Comparison of ENCODE assay signal across 9 mouse cellular contexts in genomic region chr9:62858266-62859019, GRCm38 (mm10). TPM values are rescaled to one million over a fixed set of nuclear protein-coding genes. Genes with fewer than 3 reads are reported as not detected.
DNase-seq lines count a peak whose midpoint lies in the region; ATAC-seq lines count a peak whose summit lies in the region.
"Had no signal": no experiment of that assay in that cellular context is flagged by ENCODE, and none has a peak within 500 bp of the region (broad histone marks: within the 10 kb centered on the region; RNA-seq: fewer than 3 reads in every experiment).

No protein-coding gene starts in this region.

- H3K9me3 ChIP-seq in lung, embryonic 16.5 days (ENCODE audit: control insufficient read depth, low read length): no peaks in the 10 kb centered on the region
- H3K9me3 ChIP-seq in embryonic facial prominence, embryonic 12.5 days: no peaks in the 10 kb centered on the region
- H3K9me3 ChIP-seq in kidney, embryonic 15.5 days (replicated peaks): no peaks in the 10 kb centered on the region

- H3K27me3 ChIP-seq in lung, embryonic 16.5 days (ENCODE audit: control insufficient read depth, insufficient read depth, low read depth, low read length): no peaks in the 10 kb centered on the region
- no peaks in the 10 kb centered on the region for H3K27me3 ChIP-seq in embryonic facial prominence, embryonic 12.5 days
- H3K27me3 ChIP-seq in kidney, embryonic 15.5 days: no peaks in the 10 kb centered on the region

- H3K36me3 ChIP-seq in lung, embryonic 16.5 days (ENCODE audit: control insufficient read depth, insufficient read depth, low read length): no peaks in the 10 kb centered on the region
- H3K36me3 ChIP-seq in embryonic facial prominence, embryonic 12.5 days: no peaks in the 10 kb centered on the region
- no peaks in the 10 kb centered on the region for H3K36me3 ChIP-seq in kidney, embryonic 15.5 days

- peak overlapping the region; percentile 12; the same call in 1 of the 2 replicates for H3K4me3 ChIP-seq in lung, embryonic 16.5 days (ENCODE audit: low read length)
- H3K4me3 ChIP-seq in embryonic facial prominence, embryonic 12.5 days: no peak overlapping the region
- peak overlapping the region; percentile 33 for H3K4me3 ChIP-seq in kidney, embryonic 15.5 days (replicated peaks)

- peak overlapping the region; percentile 42 for H3K4me2 ChIP-seq in lung, embryonic 16.5 days (ENCODE audit: low read depth, low read length)
- peak overlapping the region; percentile 30 for H3K4me2 ChIP-seq in embryonic facial prominence, embryonic 12.5 days (replicated peaks)
- H3K4me2 ChIP-seq in kidney, embryonic 15.5 days: peak overlapping the region; percentile 52

- DNase-seq in lung, postnatal 10 days: no peak
- DNase-seq in retina, postnatal 1 day: peak; percentile 58
- no peak for DNase-seq in thymus, adult 18-20 months
- no peak for DNase-seq in frontal cortex, postnatal 10 days (ENCODE audit: low spot score in 2 of 2)
- DNase-seq in cerebellum, postnatal 4 days (ENCODE audit: low spot score in 2 of 2): no peak
- DNase-seq: cerebellum, adult 8-10 months had no signal

- ATAC-seq in lung, embryonic 16.5 days (ENCODE audit: low read depth): no peak
- ATAC-seq in embryonic facial prominence, embryonic 12.5 days (ENCODE audit: insufficient number of reproducible peaks, insufficient read depth, low FRiP score, low TSS enrichment): no peak
- ATAC-seq in kidney, embryonic 15.5 days (replicated peaks; ENCODE audit: low FRiP score): peak; percentile 56

- H3K9ac ChIP-seq in lung, embryonic 16.5 days (ENCODE audit: low read length): peak overlapping the region; percentile 58
- H3K9ac ChIP-seq in embryonic facial prominence, embryonic 12.5 days: no peak overlapping the region
- H3K9ac ChIP-seq in kidney, embryonic 15.5 days: peak overlapping the region; percentile 32; the same call in 1 of the 2 replicates

- 55% methylated on average over 8 of the region's 8 CpGs for WGBS in lung, embryonic 16.5 days
- WGBS in embryonic facial prominence, embryonic 12.5 days: 40% methylated on average over 8 of the region's 8 CpGs
- WGBS in kidney, embryonic 15.5 days: 24% methylated on average over 8 of the region's 8 CpGs

- H3K4me1 ChIP-seq in lung, embryonic 16.5 days (replicated peaks; ENCODE audit: control insufficient read depth, insufficient read depth, low read length): peaks cover 28% of the 10 kb centered on the region
- H3K4me1 ChIP-seq in embryonic facial prominence, embryonic 12.5 days: peaks cover 28% of the 10 kb centered on the region
- peaks cover 62% of the 10 kb centered on the region for H3K4me1 ChIP-seq in kidney, embryonic 15.5 days

- H3K27ac ChIP-seq in lung, embryonic 16.5 days (ENCODE audit: low read length): peak overlapping the region; percentile 50
- H3K27ac ChIP-seq in embryonic facial prominence, embryonic 12.5 days: peak overlapping the region; percentile 71; the same call in 1 of the 2 replicates
- H3K27ac ChIP-seq in kidney, embryonic 15.5 days: peak overlapping the region; percentile 94

RNA-seq across cellular contexts. Expression of gene Calml4, which starts 0.6 kb away (rescaled TPM):
- 9.7 and 11.3 TPM in 2 replicates for polyA plus RNA-seq in lung, embryonic 16.5 days (2015; fragmentation: Nextera tagmentation; extraction: Ambion mirVana)
- 3.1 and 4.5 TPM in 2 replicates for polyA plus RNA-seq in embryonic facial prominence, embryonic 12.5 days (2016; fragmentation: Nextera tagmentation; extraction: Ambion mirVana)
- 102 and 107 TPM in 2 replicates for polyA plus RNA-seq in kidney, embryonic 15.5 days (2015; fragmentation: Nextera tagmentation; extraction: Ambion mirVana)

RNA-seq across cellular contexts. Expression of gene Cln6, which starts 19.9 kb away (rescaled TPM):
- polyA plus RNA-seq in lung, embryonic 16.5 days (2015; fragmentation: Nextera tagmentation; extraction: Ambion mirVana): 23.3 and 24.1 TPM in 2 replicates
- 14.7 and 17.1 TPM in 2 replicates for polyA plus RNA-seq in embryonic facial prominence, embryonic 12.5 days (2016; fragmentation: Nextera tagmentation; extraction: Ambion mirVana)
- polyA plus RNA-seq in kidney, embryonic 15.5 days (2015; fragmentation: Nextera tagmentation; extraction: Ambion mirVana): 23.2 and 27.1 TPM in 2 replicates

RNA-seq across cellular contexts. Expression of gene Fem1b, which starts 46.7 kb away (rescaled TPM):
- polyA plus RNA-seq in lung, embryonic 16.5 days (2015; fragmentation: Nextera tagmentation; extraction: Ambion mirVana): 18.7 and 19.8 TPM in 2 replicates
- 28.4 and 30.6 TPM in 2 replicates for polyA plus RNA-seq in embryonic facial prominence, embryonic 12.5 days (2016; fragmentation: Nextera tagmentation; extraction: Ambion mirVana)
- 22.7 and 23.2 TPM in 2 replicates for polyA plus RNA-seq in kidney, embryonic 15.5 days (2015; fragmentation: Nextera tagmentation; extraction: Ambion mirVana)
